Comparison of ENCODE assay signal across 7 mouse cellular contexts in the genomic region with DNA sequence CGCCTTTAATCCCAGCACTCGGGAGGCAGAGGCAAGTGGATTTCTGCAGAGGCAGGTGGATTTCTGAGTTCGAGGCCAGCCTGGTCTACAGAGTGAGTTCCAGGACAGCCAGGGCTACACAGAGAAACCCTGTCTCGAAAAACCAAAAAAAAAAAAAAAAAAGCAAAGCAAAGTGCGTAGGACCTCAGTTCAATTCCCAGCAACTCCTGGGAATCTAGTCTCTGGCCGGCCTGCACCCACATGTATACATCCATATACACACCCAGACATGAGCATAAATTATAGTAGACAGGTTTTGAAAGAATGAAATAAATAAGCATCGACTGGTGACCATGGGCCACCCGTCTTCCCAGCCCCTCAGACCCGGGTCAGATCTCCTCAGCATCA. TPM values are rescaled to one million over a fixed set of nuclear protein-coding genes. Genes with fewer than 3 reads are reported as not detected.
DNase-seq lines count a peak whose midpoint lies in the region; ATAC-seq and TF ChIP-seq lines count a peak whose summit lies in the region.
"Not testable (repeated sequence)": the region's sequence is repeated elsewhere in the genome, so short reads cannot be mapped to it uniquely, and the experiment has no call there.

No protein-coding gene starts in this region.

- H3K9me3 ChIP-seq in forebrain, embryonic 15.5 days; heart, postnatal 0 days (replicated peaks; ENCODE audit: control insufficient read depth, low read length); liver, embryonic 11.5 days (ENCODE audit: control insufficient read depth, low read length); midbrain, embryonic 10.5 days (replicated peaks); neural tube, embryonic 15.5 days (replicated peaks): not testable (repeated sequence)

- not testable (repeated sequence) for H3K36me3 ChIP-seq in forebrain, embryonic 15.5 days; heart, postnatal 0 days (replicated peaks; ENCODE audit: control insufficient read depth, insufficient read depth, low read length); kidney, adult 2 months (ENCODE audit: control insufficient read depth, insufficient read depth, low read length); liver, embryonic 11.5 days (ENCODE audit: control insufficient read depth, insufficient read depth, low read length); midbrain, embryonic 10.5 days; neural tube, embryonic 15.5 days

- peak overlapping the region; percentile 57 for H3K4me2 ChIP-seq in forebrain, embryonic 15.5 days (replicated peaks)
- peak overlapping the region; percentile 50 for H3K4me2 ChIP-seq in heart, postnatal 0 days (ENCODE audit: low read depth, low read length)
- H3K4me2 ChIP-seq in liver, embryonic 11.5 days: peak overlapping the region; percentile 80
- peak overlapping the region; percentile 64 for H3K4me2 ChIP-seq in neural tube, embryonic 15.5 days

- TF ChIP-seq CTCF in cortical plate, adult 2 months (IDR thresholded peaks at IDR 0.05; ENCODE audit: extremely low read depth, insufficient read depth, low read length); heart, postnatal 0 days (IDR thresholded peaks at IDR 0.05; ENCODE audit: low read depth); kidney, adult 2 months (conservative IDR thresholded peaks at IDR 0.05; ENCODE audit: insufficient read depth, insufficient read length, low read depth, low read length): not testable (repeated sequence)

- H3K4me3 ChIP-seq in cortical plate, adult 2 months (ENCODE audit: insufficient read depth, low read length): peak overlapping the region; percentile 35; the same call in 1 of the 2 replicates
- H3K4me3 ChIP-seq in forebrain, embryonic 15.5 days: peak overlapping the region; percentile 41
- H3K4me3 ChIP-seq in heart, postnatal 0 days (ENCODE audit: low read depth, low read length): peak overlapping the region; percentile 23; the same call in 1 of the 2 replicates
- peak overlapping the region; percentile 32; the same call in 1 of the 2 replicates for H3K4me3 ChIP-seq in kidney, adult 2 months (ENCODE audit: insufficient read depth, low read depth, low read length)
- H3K4me3 ChIP-seq in liver, embryonic 11.5 days (ENCODE audit: low read depth, low read length): peak overlapping the region; percentile 55
- H3K4me3 ChIP-seq in midbrain, embryonic 10.5 days: peak overlapping the region; percentile 55
- H3K4me3 ChIP-seq in neural tube, embryonic 15.5 days (replicated peaks): peak overlapping the region; percentile 42

- H3K4me1 ChIP-seq in cortical plate, adult 2 months (ENCODE audit: control insufficient read depth, insufficient read depth, low read length); kidney, adult 2 months (ENCODE audit: control insufficient read depth, insufficient read depth, low read length): not testable (repeated sequence)
- peaks cover 22% of the 10 kb centered on the region for H3K4me1 ChIP-seq in forebrain, embryonic 15.5 days
- peaks cover 62% of the 10 kb centered on the region for H3K4me1 ChIP-seq in heart, postnatal 0 days (ENCODE audit: control insufficient read depth, insufficient read depth)
- peaks cover 73% of the 10 kb centered on the region for H3K4me1 ChIP-seq in liver, embryonic 11.5 days (replicated peaks; ENCODE audit: control insufficient read depth, insufficient read depth, low read length)
- peaks cover 77% of the 10 kb centered on the region for H3K4me1 ChIP-seq in midbrain, embryonic 10.5 days
- peaks cover 20% of the 10 kb centered on the region for H3K4me1 ChIP-seq in neural tube, embryonic 15.5 days

- TF ChIP-seq POLR2A in cortical plate, adult 2 months (IDR thresholded peaks at IDR 0.05; ENCODE audit: extremely low read depth, insufficient read depth, low read length); kidney, adult 2 months (IDR thresholded peaks at IDR 0.05; ENCODE audit: low read depth, low read length): not testable (repeated sequence)

- not testable (repeated sequence) for H3K27me3 ChIP-seq in forebrain, embryonic 15.5 days; heart, postnatal 0 days (ENCODE audit: control insufficient read depth, insufficient read depth, low read length); kidney, adult 2 months (replicated peaks; ENCODE audit: control insufficient read depth, insufficient read depth, low read length); liver, embryonic 11.5 days (replicated peaks; ENCODE audit: control insufficient read depth, insufficient read depth, low read length); midbrain, embryonic 10.5 days (ENCODE audit: low read depth, poor library complexity, severe bottlenecking); neural tube, embryonic 15.5 days (replicated peaks)

- H3K9ac ChIP-seq in forebrain, embryonic 15.5 days (replicated peaks): peak overlapping the region; percentile 40
- H3K9ac ChIP-seq in heart, postnatal 0 days (replicated peaks; ENCODE audit: low read depth, low read length): peak overlapping the region; percentile 15; the same call in 1 of the 2 replicates
- H3K9ac ChIP-seq in liver, embryonic 11.5 days (ENCODE audit: low read depth, low read length): peak overlapping the region; percentile 67
- H3K9ac ChIP-seq in neural tube, embryonic 15.5 days (replicated peaks): peak overlapping the region; percentile 48

- DNase-seq in heart, postnatal 0 days (ENCODE audit: low spot score); kidney, adult 2 months; liver, embryonic 11.5 days (ENCODE audit: low spot score); midbrain, embryonic 10.5 days (ENCODE audit: low spot score): not testable (repeated sequence)

- H3K27ac ChIP-seq in cortical plate, adult 2 months (ENCODE audit: insufficient read depth, low read length): peak overlapping the region; percentile 36; the same call in 1 of the 2 replicates
- peak overlapping the region; percentile 84 for H3K27ac ChIP-seq in forebrain, embryonic 15.5 days (replicated peaks)
- H3K27ac ChIP-seq in heart, postnatal 0 days (ENCODE audit: low read depth): peak overlapping the region; percentile 80
- peak overlapping the region; percentile 21; the same call in 1 of the 2 replicates for H3K27ac ChIP-seq in kidney, adult 2 months (ENCODE audit: insufficient read depth, low read depth, low read length)
- H3K27ac ChIP-seq in liver, embryonic 11.5 days (ENCODE audit: low read depth, low read length): peak overlapping the region; percentile 89
- H3K27ac ChIP-seq in midbrain, embryonic 10.5 days (replicated peaks): peak overlapping the region; percentile 91
- peak overlapping the region; percentile 82 for H3K27ac ChIP-seq in neural tube, embryonic 15.5 days (replicated peaks)

- ATAC-seq in forebrain, embryonic 15.5 days (replicated peaks); heart, postnatal 0 days (ENCODE audit: insufficient read depth, low read depth); liver, embryonic 11.5 days (replicated peaks; ENCODE audit: low FRiP score); neural tube, embryonic 15.5 days (ENCODE audit: low FRiP score): not testable (repeated sequence)

- not testable (repeated sequence) for TF ChIP-seq EP300 in heart, postnatal 0 days (IDR thresholded peaks at IDR 0.05; ENCODE audit: low read depth)

- 70% methylated on average over 9 of the region's 9 CpGs for WGBS in forebrain, embryonic 15.5 days
- 78% methylated on average over 8 of the region's 9 CpGs for WGBS in heart, postnatal 0 days
- 83% methylated on average over 9 of the region's 9 CpGs for WGBS in kidney, adult 2 months
- WGBS in liver, embryonic 11.5 days: 62% methylated on average over 9 of the region's 9 CpGs
- 74% methylated on average over 9 of the region's 9 CpGs for WGBS in midbrain, embryonic 10.5 days
- 54% methylated on average over 9 of the region's 9 CpGs for WGBS in neural tube, embryonic 15.5 days

RNA-seq across cellular contexts. Expression of a gene that starts 54.1 kb away (rescaled TPM):
- 3.5 and 3.8 TPM in 2 replicates for polyA plus RNA-seq in cortical plate, adult 2 months (2012; rRNA removed)
- polyA plus RNA-seq in forebrain, embryonic 15.5 days (2015; fragmentation: Nextera tagmentation; extraction: Ambion mirVana): 15.6 and 17.7 TPM in 2 replicates
- 58.4 and 81.0 TPM in 2 replicates for total RNA-seq in heart, postnatal 0 days (2014; rRNA removed; ENCODE audit: low replicate concordance)
- 28.6 and 29.2 TPM in 2 replicates for polyA plus RNA-seq in heart, postnatal 0 days (2015; fragmentation: Nextera tagmentation; extraction: Ambion mirVana)
- polyA plus RNA-seq in kidney, adult 2 months (2012; rRNA removed): 16.0 and 18.8 TPM in 2 replicates
- polyA plus RNA-seq in liver, embryonic 11.5 days (2014; fragmentation: Nextera tagmentation; extraction: Ambion mirVana): 41.6 and 47.0 TPM in 2 replicates
- polyA plus RNA-seq in midbrain, embryonic 10.5 days (2016; fragmentation: Nextera tagmentation; extraction: Ambion mirVana): 27.2 and 33.8 TPM in 2 replicates
- polyA plus RNA-seq in neural tube, embryonic 15.5 days (2015; fragmentation: Nextera tagmentation; extraction: Ambion mirVana): 9.0 and 15.8 TPM in 2 replicates

Comparison
In these comparisons a context has a peak if more than half of its experiments do, and no peak if none do; other contexts are left out.
1. H3K27ac ChIP-seq: peak in every context shown above with its lines; median percentile 91 in midbrain, embryonic 10.5 days; 89 in liver, embryonic 11.5 days; 84 in forebrain, embryonic 15.5 days; 82 in neural tube, embryonic 15.5 days; 80 in heart, postnatal 0 days; 36 in cortical plate, adult 2 months; 21 in kidney, adult 2 months.
2. H3K9ac ChIP-seq: peak in every context shown above with its lines; median percentile 67 in liver, embryonic 11.5 days; 48 in neural tube, embryonic 15.5 days; 40 in forebrain, embryonic 15.5 days; 15 in heart, postnatal 0 days.